Mouse (Mus musculus) gastrocnemius, adult 2 months (tissue): ENCODE data around the gene Aldoc. TPM values are rescaled to one million over a fixed set of nuclear protein-coding genes. Genes with fewer than 3 reads are reported as not detected.

Experiments
- DNase-seq: peaks from one replicate; pipeline ENCODE4 v3.0.0; 2022
- H3K27ac ChIP-seq: fragments of 200-600 bp; 2 replicates; pipeline ENCODE4 v1.8.1; 2022; ENCODE audit warnings: mild to moderate bottlenecking
- H3K4me3 ChIP-seq: fragments of 200-600 bp; 2 replicates; pipeline ENCODE4 v1.8.1; 2022; ENCODE audit warnings: mild to moderate bottlenecking, moderate library complexity
- CTCF ChIP-seq: fragments of 200-600 bp; IDR thresholded peaks from 2 replicates; pipeline ENCODE4 v1.8.1; 2022; ENCODE audit warnings: antibody characterized with exemption, mild to moderate bottlenecking, moderate library complexity
- intact Hi-C: fragments of 180-260 bp; cut with DNase I; formaldehyde crosslinking; loops from one replicate; pipeline ENCODE4 v1.15.1; 2025
- total RNA-seq, 2 experiments: library from RNA; stranded (reverse); gene quantifications; 2 replicates each; pipeline ENCODE4 v1.2.3; 2021

Gene Aldoc
- total RNA-seq, 2 experiments from 2014 or later: 1.6 to 2.7 TPM

DNA sequence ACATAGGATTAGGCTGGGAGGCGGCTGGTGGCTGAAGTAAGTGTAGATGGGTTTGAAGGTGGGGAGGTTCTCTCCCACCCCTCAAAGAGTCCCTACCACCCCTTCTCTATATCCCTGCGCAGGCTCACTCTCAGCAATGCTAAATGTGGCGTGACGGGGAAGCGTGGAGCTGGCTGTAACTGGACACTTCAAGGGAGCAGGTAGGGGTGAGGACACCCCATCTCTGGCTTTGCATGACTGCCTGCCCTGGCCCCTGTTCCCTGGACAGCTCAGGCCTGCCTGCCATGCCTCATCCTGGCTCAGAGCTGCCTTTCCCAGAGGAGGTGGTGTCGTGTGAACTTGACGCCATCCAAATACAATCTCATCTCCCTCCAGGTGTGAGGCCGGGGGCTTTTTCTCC is 51.4 kb downstream of the Aldoc start:
- TF ChIP-seq CTCF: no peak
- peak; percentile 52 for DNase-seq
- intact Hi-C loops: no loop called here

More for the DNA sequence above, 51.4 kb downstream of the Aldoc start:
- Histone ChIP-seq H3K4me3 (no peak overlapping the region), H3K27ac (no peak overlapping the region)

Other genes starting within 250 kb of the Aldoc start
- gene Eral1, start 242.6 kb upstream of the Aldoc start, total RNA-seq: 10 to 100 TPM; 18.8 to 26.2 TPM
- 1 to 10 TPM; 7.1 to 7.9 TPM for gene Fam222b, start 228.3 kb upstream of the Aldoc start, total RNA-seq
- gene Traf4, start 157.4 kb upstream of the Aldoc start, total RNA-seq: 1 to 10 TPM; 2.1 to 2.8 TPM
- under 1 TPM; 0.36 to 0.75 TPM for gene Nek8, start 146.3 kb upstream of the Aldoc start, total RNA-seq
- gene Tlcd1, start 146.3 kb upstream of the Aldoc start, total RNA-seq: 1 to 10 TPM; 1.3 to 1.7 TPM
- 100 to 1,000 TPM; 760 to 970 TPM for gene Rpl23a, start 139.4 kb upstream of the Aldoc start, total RNA-seq
- gene Rab34, start 134.5 kb upstream of the Aldoc start, total RNA-seq: 1 to 10 TPM; 3.3 to 4.6 TPM
- under 1 TPM in 1 of 2 experiments, not detected in 1; 0.81 TPM for gene Proca1, start 129.6 kb upstream of the Aldoc start, total RNA-seq
- 10 to 100 TPM; 47.3 to 48.0 TPM for gene Sdf2, start 77.2 kb upstream of the Aldoc start, total RNA-seq
- 10 to 100 TPM; 30.3 to 33.7 TPM for gene Supt6, start 77.0 kb upstream of the Aldoc start, total RNA-seq
- gene 2610507B11Rik, start 61.2 kb upstream of the Aldoc start, total RNA-seq: 100 to 1,000 TPM; 221 to 231 TPM
- under 1 TPM; 0.75 to 0.87 TPM for gene BC030499, start 32.1 kb upstream of the Aldoc start, total RNA-seq
- gene Spag5, start 21.4 kb upstream of the Aldoc start, total RNA-seq: 1 to 10 TPM in 1 of 2 experiments, under 1 TPM in 1; 0.81 to 2.0 TPM
- gene Pigs, start 5.4 kb downstream of the Aldoc start, total RNA-seq: 10 to 100 TPM; 20.0 to 21.3 TPM
- gene Unc119, start 20.5 kb downstream of the Aldoc start, total RNA-seq: 1 to 10 TPM; 7.1 to 9.2 TPM
- not detected for gene Foxn1, start 63.6 kb downstream of the Aldoc start, total RNA-seq
- gene Slc13a2, start 99.2 kb downstream of the Aldoc start, total RNA-seq: not detected
- 1 to 10 TPM in 1 of 2 experiments, under 1 TPM in 1; 0.77 to 1.4 TPM for gene Slc46a1, start 142.7 kb downstream of the Aldoc start, total RNA-seq
- under 1 TPM; 0.64 to 0.71 TPM for gene Sarm1, start 174.8 kb downstream of the Aldoc start, total RNA-seq
- 10 to 100 TPM; 11.7 to 14.5 TPM for gene Vtn, start 176.1 kb downstream of the Aldoc start, total RNA-seq
- not detected for gene Sebox, start 180.5 kb downstream of the Aldoc start, total RNA-seq
- 10 to 100 TPM; 11.9 to 13.0 TPM for gene Tmem199, start 189.2 kb downstream of the Aldoc start, total RNA-seq
- gene Poldip2, start 189.2 kb downstream of the Aldoc start, total RNA-seq: 100 to 1,000 TPM in 1 of 2 experiments, 10 to 100 TPM in 1; 98.0 to 113 TPM
- 10 to 100 TPM; 45.7 to 49.8 TPM for gene Tnfaip1, start 213.4 kb downstream of the Aldoc start, total RNA-seq
- 10 to 100 TPM; 17.8 to 21.6 TPM for gene Ift20, start 213.4 kb downstream of the Aldoc start, total RNA-seq
- gene Tmem97, start 227.8 kb downstream of the Aldoc start, total RNA-seq: 1 to 10 TPM; 2.3 to 2.5 TPM